Mouse (Mus musculus): ENCODE results near the gene Atp2a2.
"Not testable (repeated sequence)": the region's sequence is repeated elsewhere in the genome, so short reads cannot be mapped to it uniquely, and the experiment has no call there.

Atp2a2 gene

DNA sequence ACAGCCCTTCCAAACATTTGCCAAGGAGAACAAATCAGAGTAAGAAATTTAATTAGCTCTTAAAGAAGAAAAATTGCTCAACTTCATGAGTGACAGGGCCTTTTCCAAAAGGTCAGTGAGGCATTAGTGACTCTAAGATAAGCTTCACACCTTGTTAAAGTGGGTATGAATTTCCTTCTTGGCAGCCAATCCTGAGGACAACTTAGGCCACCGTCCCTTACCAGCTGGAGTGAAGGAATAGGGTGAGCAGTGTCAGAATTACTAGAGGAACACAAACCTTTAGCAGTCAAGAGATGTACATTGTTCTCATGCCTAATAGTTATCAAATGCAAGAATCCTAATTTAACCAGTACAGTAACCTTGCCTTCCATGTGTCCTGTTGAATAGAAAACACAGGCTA, 7.6 kb downstream of the Atp2a2 start:
- DNase-seq (ENCODE audit: low spot score in 2 of 2): no peak

DNA sequence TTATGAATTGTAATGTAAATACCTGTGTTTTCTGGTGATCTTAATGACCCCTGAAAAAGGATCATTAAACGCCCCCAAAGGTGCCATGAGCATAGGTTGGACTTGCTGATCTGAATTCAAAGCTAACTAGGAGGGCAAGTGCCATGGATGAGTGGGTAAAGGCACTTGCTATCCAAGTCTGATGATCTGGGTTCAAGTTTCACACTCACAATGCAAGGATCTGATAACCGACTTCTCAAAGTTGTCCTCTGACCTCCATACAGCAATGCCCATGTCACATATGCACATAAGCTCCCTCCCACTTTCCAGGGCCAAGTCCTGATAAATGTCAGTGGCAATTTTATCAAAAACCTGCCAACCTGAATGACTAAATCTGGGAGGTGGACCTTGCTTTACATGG, 9.0 kb downstream of the Atp2a2 start:
- DNase-seq (ENCODE audit: low spot score in 2 of 2): no peak

DNA sequence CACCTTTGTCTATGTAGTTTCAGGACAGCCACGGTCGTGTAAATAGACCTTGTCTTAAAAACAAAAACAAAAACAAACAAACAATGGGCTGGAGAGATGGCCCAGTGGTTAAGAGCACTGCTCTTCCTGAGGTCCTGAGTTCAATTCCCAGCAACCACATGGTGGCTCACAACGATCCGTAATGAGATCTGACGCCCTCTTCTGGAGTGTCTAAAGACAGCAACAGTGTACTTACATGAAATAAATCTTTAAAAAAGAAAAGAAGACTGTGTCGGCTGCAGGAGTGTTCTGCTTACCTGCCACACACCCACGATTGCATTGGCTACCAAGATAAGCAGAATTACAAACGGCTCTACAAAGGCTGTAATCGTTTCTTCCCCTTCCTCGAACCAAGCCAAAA, 10.6 kb downstream of the Atp2a2 start:
- DNase-seq (ENCODE audit: low spot score in 2 of 2): no peak

DNA sequence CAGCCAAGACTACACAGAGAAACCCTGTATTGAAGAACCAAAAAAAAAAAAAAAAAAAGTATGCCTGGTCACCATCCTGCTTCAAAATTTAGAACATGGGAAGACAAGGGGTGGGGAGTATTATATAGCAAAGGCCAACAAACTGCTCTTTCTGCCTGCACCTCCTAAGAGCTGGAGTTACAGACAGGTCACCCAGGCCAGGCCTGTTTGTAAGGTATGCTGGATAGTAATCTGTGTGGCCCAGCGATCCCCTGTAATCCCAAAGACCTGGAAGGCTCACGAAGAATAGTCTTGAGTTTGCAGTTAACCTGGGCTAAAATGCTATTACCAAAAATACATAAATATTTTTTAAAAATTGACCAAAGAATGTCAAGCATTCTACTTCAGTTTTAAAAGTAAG, 11.9 kb downstream of the Atp2a2 start:
- DNase-seq (ENCODE audit: low spot score in 2 of 2): no peak

DNA sequence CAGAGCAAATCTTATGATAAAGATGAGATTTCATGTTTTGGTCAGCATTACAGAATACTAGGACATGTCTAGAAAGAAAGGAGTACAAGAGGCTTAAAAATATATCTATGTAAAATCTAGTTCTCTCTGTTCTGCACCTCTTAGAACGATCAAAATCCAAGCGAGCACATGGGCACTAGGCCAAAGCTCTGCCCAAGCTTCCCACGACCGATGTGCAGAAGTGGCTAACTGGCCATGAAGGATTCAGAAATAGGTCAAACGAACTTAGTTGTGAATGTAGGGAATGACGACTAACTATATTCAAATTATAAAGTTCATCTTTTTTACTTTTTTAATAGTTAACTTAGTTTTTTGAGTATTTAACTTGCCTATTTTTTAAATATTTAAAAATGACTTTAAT, 14.2 kb downstream of the Atp2a2 start:
- no peak for DNase-seq (ENCODE audit: low spot score in 2 of 2)

DNA sequence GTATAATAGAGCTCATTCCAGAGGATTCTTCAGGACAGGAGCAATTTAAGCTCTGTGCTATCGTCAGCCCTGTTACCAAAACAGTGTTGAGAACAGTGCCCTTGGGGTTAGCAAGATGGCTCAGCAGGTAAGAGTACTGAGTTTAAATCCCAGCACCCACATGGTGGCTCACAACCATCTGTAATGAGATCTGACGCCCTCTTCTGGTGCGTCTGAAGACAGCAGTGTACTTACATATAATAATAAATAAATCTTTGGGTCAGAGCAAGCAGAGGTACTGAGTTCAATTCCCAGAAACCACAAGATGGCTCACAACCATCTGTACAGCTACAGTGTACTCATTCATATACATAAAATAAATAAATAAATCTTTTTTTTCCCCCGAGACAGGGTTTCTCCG, 15.8 kb downstream of the Atp2a2 start:
- not testable (repeated sequence) for DNase-seq (ENCODE audit: low spot score in 2 of 2)

DNA sequence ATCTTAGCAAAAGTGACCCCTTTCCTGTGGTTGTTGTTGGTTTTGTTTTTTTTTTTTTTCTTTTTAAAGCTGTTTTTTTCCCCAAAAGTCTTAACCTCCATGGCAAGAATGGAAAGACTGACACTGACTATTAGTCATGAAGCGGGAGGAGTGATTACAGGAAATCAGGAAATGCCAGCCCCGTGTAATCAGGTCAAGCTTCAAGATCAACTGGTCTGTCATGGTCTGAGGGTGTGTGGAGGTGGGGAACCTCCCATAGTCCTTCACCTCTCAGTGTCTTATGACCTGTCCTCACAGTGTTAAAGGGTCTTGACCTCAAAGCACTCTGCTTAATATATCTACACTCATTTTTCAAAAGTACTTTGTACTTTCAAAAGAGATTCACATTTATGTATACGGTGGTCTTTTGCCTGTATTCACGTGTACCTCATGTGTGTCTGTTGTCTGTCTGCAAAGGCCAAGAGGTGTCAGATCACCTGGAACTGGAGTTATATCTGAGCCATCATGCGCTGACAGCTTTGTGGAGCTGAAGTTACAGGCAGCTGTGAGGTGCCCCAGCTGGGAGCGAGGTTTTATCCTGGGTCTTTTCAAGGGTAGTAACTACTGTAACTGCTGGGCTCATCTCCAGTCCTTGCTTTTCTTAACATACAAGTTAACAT, 19.2 kb downstream of the Atp2a2 start:
- no peak for DNase-seq (ENCODE audit: low spot score in 2 of 2)

DNA sequence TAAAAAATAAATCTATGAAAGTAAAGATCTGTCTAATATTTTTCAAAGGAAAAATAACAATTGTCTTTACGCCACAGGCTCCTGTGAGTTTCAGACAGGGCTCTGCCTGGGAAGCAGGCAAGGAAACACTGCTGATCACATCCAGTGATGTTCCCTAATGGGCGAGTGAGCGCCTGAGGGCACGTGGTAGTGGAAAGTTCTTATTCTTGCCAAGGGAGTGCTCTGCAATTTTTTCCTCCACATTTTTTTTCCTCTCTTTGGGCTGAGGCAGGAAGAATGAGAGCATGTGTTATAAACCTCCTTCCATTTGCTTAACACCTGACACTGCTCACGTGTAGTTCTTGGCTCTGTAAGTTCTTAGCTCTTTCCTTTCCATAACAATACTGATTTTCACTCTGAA, 20.2 kb downstream of the Atp2a2 start:
- DNase-seq (ENCODE audit: low spot score in 2 of 2): no peak

DNA sequence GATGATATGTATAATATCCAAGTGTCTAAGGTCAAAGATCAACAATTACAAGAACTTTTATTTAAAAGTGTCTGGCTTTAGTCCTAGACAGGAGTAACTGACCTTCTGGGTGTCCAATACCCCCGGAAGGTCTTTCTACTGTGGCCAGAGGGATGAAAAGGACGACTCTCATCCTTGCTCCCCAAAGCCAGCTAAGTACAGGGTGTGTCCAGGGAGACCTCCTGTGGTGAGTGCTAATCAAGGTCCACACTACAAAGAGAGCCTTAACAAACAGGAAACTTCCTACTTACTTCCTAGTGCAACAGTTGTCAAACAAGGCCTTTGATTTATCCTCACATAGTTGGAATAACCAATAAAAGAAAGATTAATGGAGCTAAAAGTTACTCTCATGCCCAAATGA, 22.9 kb downstream of the Atp2a2 start:
- DNase-seq (ENCODE audit: low spot score in 2 of 2): no peak

DNA sequence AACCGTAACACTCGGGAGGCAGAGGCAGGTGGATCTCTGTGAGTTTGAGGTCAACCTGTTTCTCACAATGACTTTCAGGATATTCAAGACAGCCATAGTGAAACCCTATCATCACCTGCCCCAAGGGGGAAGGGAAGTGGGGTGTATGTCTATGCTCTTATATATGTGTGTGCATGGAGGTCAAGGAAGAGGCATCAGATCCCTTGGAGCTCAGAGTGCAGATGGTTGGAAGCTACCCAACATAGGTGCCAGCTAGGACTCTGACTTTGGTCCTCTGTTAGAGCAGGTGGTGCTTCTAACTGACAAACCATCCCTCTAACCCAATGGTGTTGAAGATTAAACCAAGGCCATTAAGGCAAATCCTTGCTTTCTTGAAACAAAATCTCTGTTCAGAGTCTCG, 24.5 kb downstream of the Atp2a2 start:
- DNase-seq (ENCODE audit: low spot score in 2 of 2): no peak

DNA sequence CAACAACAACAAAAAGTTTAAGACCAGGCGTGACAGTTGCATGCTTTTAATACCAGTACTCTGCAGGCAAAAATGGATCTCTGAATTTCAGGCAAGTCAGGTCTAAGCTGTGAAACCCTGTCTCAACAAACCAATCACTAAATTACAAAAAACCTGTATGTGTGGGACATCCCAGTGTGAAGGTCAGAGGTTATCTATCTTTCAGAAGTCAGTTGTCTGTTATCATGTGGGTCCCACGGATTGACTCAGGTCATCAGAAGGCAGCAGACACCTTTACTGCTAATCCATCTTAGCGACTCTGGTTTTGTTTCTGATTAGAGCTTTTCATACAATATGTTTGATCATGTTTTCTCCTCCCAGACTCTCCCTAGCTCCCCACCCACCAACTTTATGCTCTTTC, 25.9 kb downstream of the Atp2a2 start:
- DNase-seq (ENCODE audit: low spot score in 2 of 2): no peak

DNA sequence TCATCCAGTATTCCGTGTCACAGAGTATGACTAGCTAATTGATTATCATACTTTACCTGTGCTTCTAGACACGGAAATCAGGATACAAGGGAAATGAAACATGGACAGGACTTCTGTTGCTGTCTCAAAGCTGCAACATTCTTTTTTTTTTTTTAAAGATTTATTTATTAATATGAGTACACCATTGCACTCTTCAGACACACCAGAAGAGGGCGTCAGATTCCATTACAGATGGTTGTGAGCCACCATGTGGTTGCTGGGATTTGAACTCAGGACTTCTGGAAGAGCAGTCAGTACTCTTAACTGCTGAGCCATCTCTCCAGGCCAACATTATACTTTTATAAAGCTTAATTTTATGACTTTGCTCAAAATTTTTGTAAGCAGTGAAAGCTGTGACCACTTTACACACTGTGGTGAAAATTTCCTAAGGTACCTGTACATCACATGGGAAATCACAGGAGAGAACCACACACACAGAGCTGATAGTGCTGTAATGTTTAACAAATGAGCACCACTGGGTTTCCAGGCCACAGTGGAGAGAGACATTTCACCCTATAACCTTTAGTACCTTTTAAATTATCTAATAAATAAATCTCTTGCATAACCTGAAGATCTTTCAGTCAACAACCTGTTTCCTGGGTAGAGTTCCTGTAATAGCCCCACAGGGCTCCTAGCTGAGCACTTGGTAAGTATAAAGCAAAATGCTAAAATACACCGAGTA, 27.2 kb downstream of the Atp2a2 start:
- DNase-seq (ENCODE audit: low spot score in 2 of 2): no peak

DNA sequence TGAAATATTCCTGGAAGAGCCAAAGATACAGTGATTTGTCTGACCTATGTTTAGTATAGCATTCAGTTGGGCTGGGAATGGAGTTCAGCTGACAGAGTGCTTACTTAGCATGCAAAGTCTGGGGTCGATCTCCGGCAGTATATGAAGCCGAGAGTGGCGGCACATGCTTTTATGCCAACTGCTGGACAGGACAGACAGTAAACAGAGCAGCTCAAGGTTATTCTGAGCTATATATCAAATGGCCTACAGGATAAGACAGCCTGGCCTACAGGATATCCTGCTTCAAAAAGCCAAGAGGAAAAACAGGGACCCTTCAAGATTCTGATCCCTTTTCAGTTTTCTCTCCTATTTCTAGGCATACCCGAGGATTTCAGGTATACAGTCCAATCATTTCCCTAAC, 30.4 kb downstream of the Atp2a2 start:
- DNase-seq (ENCODE audit: low spot score in 2 of 2): no peak

DNA sequence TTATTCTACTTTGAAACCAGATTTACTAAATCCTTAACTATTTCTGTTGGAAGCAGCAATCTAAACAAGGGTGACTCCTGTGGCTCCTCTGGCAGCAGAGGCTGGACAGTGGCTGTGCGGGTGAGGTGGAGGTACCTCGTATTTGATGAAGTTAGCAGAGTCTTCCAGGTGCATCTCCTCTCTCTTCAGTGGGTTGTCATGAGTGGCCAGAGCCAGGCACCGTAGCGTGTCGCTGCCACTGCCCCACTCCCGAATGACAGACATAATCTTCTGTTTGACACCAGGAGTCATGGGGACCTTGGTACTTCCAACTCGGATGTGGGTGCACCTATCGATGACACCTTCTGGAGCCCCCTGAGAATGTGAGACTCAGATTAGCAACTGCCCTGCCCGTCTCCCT, 40.6 kb downstream of the Atp2a2 start:
- no peak for DNase-seq (ENCODE audit: low spot score in 2 of 2)

DNA sequence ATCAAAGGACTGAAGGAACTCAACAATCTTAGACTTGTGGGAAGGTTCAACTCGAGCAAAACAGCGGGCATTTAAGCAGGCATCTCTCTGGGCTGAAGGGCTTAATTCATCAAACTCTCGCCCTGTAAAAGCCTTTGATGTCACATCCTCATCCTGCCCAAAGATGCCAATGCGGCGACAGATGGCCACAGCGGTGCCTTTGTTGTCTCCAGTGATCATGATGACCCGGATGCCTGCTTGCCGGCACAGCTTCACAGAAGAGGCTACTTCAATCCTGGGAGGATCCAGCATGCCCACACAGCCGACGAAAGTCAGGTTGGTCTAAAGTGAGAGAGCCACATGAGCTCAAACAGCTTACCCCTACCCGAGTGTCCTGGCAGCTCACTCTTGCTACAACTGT, 41.4 kb downstream of the Atp2a2 start:
- DNase-seq (ENCODE audit: low spot score in 2 of 2): no peak

DNA sequence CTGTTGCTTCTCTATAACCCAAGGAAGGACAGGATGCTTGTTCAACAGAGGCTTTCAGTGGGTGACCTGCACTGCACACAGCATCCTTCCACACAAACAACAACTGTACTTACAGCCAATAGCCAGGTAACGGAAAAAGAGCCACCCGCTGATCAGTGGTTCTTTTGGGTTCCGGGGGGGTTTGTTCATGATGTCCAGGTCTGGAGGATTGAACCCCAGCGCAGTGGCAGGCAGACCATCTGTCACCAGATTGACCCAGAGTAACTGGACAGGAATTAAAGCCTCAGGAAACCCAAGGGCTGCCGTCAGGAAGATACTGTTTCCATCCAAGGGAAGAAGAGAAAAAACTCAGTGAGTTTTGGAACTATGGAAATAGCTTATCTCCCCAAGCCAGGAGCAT, 42.7 kb downstream of the Atp2a2 start:
- no peak for DNase-seq (ENCODE audit: low spot score in 2 of 2)

DNA sequence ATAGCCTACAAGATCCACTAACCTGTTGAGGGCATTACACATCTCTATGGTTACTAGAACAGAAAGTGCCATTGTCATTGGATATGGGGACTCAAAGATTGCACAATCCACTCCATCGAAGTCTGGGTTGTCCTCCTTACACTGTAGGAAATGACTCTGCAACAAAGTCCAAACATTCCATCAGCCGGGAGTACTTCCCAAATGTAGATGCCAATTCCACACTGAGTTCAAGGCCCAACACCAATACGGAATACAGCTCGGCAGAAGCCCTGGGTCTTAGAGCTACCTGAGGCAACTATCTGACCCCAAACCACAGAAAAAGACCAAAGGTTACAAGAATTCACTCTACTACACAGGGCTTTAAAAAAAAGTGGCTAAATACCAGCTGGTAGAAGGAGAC, 44.0 kb downstream of the Atp2a2 start:
- DNase-seq (ENCODE audit: low spot score in 2 of 2): no peak

DNA sequence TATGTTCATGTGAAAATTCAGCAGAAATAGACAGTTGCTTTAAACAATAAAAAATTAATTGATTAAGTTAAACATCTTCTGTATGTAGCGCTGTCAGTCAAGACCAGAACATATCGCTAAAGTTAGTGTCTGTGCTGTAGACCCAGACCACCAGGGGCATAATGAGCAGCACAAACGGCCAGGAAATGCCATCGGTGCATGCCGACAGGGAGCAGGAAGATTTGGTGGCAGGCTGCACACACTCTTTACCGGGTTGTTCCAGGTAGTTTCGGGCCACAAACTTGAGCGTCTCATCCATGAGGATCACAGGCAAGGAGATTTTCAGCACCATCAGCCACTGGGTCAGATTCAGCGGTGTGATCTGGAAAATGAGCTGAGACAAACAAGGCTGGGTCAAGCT, 45.0 kb downstream of the Atp2a2 start:
- not testable (repeated sequence) for DNase-seq (ENCODE audit: low spot score in 2 of 2)

DNA sequence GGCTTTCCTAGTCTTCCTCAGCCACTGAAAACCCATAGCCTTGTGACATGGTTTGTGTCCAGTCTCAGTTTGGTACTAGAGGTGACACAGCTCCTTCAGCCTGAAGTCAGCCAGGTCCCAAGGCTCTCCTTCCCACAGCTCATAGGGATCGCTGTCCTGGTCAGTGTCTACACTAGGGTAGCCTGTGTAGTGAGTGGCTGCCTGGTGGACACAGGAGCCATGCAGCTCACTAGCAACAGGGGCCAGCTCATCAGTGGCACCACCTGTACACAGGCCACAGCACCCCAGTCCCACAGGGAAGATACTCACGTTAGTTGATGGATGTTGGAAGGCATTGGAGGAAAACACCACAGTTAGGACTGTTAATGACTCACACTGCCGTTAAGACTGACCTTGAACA, 46.4 kb downstream of the Atp2a2 start:
- no peak for DNase-seq (ENCODE audit: low spot score in 2 of 2)

DNA sequence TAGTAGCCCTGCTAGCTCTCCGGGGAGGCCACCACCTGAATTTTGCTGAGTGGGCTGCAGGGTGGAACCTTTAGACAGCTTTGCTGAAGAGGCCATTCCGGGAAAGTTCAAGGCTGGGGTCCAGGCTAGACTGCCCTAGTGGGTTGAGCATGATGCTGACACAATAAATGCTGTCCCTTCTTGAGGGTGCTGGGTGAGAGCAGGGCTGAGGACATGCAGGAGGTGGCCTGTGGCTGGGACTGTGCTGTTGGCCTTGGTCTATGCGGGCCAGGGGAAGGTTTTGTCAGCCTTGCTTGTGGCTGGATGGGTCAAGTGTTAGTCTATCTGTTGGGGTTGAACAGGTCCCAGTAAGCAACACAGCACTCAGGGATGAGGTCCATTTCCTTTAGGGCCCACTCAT, 47.1 kb downstream of the Atp2a2 start:
- no peak for DNase-seq (ENCODE audit: low spot score in 2 of 2)

DNA sequence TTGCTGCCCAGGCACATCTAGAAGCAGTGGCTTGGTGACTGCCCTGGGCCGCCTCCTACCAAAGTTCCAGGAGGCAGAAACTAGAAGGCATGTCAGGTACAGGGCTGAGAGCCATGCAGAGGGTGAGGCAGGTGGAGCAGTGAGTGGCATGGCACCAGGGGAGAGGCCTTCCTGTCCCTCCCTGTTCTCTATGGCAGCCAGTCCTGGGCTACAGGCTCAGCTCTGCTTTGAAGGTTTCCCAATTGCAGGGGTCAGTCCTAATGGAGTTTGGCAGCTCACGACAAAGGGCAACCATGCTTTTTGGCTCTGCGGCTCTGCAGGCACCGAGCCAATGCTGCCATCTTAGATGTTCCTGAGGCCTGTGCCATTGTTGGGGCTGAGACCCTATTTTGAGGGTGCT, 47.6 kb downstream of the Atp2a2 start:
- no peak for DNase-seq (ENCODE audit: low spot score in 2 of 2)

DNA sequence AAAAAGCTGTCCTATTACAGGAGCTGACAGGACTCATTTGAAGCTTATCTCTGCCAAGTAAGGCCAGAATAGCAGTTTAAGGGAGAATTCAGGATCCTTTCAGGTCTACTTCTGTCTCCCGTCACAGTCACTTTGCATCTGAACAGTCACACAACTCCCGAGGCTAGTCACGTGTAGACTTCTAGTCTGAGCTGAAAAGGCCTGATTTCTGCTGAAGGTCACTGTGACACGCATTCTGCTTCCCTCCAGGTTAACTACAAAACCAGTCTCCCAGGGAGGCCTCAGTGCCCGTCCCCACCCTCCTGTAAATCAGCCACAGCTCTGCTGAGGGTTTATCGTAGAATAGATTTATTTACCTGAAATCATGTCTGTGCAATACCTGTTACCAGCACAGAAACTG, 48.8 kb downstream of the Atp2a2 start:
- DNase-seq (ENCODE audit: low spot score in 2 of 2): no peak

DNA sequence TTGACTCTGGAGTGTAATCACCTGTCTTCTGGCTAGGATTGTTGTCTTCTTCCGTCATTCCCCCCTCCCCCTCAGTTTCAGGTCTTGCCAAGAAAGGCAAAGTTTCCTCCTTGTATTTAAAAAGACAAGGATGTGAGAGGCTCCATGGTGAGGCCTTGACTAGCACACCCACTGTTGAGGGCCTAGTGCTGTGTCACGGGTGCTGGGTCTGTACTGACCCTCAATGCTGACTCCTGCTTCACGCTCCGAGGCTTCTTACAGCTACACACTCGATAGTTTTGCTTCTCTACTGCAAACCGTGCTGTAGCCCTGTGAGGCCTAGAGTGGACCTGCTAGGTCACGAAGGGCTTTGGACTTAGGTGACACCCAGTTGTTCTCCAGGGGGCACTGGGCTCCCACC, 49.8 kb downstream of the Atp2a2 start:
- DNase-seq (ENCODE audit: low spot score in 2 of 2): no peak

DNA sequence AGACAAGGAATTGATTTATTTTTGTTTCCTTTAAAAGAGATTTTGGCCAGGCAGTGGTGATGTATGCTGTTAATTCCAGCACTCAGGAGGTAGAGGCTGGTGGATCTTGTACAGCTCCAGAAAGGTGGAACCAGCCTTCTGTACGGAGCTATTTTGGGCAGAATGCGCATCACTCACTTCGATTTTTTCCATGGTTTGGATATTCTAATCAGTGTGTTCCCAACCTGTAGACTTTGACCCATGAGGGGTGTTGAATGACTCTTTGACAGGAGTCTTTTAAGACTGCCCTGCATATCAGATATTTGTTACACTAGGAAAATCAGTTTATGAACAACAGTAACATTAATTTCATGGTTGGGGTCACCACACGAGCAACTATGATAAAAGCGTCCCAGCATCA, 50.7 kb downstream of the Atp2a2 start:
- DNase-seq (ENCODE audit: low spot score in 2 of 2): no peak

Data from frontal cortex, postnatal 10 days (tissue).